Mouse (Mus musculus): ENCODE data around the gene Gsap.

Gene Gsap

DNA sequence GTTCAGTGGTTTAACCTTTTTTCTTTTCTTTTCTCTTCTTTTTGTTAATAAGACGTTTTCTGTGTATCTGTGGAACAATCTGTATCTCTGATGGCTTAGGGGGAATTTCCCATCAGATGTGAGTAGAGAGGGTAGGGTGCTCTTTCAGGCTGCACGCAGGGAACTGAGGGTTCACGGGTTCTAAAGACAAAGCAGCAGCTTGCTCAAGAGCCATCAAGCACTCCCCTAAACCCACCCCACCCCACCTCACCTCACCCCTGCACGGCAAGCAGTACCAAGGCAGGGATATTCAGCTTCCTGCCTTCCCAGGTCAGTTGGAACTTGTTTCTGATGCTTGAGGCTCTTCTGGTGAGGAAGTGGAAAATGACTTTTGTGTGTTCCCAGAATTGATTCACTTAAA, 766 bp downstream of the Gsap start:
- no peak for DNase-seq

GRCm38 (mm10) chr5:21188435-21188834, 2.4 kb downstream of the Gsap start:
- no peak for DNase-seq

- DNase-seq, result no peak
These were observed 3.0 kb downstream of the Gsap start for GRCm38 (mm10) chr5:21189036-21189435.

DNA sequence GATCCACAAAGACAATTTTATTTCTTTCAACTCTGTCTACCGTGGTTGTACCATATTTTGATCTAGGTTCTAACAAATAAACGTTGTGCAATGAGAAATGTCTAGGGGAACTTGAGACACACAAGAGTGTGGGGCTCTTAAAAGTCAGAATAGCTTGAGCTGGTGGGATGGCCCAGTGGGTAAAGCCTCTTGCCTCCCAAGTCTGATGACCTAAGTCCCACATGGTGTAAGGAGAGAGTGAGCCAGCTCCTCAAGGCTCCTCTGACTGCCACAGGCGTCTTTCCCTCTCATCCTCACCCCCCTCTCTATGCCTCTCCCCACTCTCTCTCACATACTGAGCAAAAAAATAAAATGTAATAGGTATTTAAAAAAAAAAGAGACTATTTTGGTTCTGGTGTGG, 3.4 kb downstream of the Gsap start:
- DNase-seq, result no peak

DNA sequence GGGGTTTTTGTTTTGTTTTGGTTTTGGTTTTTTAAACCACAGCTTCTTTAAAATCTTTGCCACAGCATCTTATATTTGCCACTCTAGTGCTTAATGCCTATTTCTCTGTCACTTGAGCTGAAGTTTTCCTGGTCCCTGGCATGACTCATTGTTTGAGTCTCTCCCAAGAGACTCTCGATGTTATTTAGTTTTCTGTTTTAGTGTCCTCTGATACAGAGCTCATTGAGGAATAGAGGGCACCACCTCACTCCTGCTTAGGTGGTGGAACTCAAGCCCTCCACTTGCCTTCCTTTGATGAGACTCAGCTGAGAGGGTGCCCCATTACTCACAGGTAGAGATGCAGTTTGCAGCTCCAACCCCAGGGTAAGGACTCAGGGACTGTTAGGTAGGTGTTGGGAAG, 17.4 kb downstream of the Gsap start:
- DNase-seq, result no peak

GRCm38 (mm10) chr5:21204157-21204556, 18.1 kb downstream of the Gsap start:
- no peak for DNase-seq

GRCm38 (mm10) chr5:21206014-21206413, 20.0 kb downstream of the Gsap start:
- no peak for DNase-seq

GRCm38 (mm10) chr5:21211406-21211805, 25.4 kb downstream of the Gsap start:
- no peak for DNase-seq

- no peak for DNase-seq
These were observed 26.9 kb downstream of the Gsap start for GRCm38 (mm10) chr5:21212933-21213332.

DNA sequence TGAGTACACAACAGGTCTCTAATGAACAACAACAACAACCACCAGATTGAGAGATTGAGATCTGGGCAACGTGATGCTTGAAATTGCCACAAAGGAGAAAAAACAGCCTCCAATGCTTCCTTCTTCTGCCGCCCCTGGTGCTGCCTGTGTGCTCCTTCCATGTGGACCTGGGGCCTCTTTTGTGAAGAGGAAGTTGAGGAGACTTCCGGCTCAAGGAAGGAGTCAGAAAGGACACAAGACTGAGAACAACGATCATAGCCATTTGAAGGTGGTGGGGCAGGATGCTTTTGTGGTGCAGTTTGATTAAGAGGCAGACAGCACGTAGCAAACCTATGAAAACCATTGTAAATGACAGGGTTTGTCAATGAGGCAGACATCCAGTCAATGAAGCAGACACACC, 27.7 kb downstream of the Gsap start:
- no peak for DNase-seq

- no peak for DNase-seq
These were observed 31.6 kb downstream of the Gsap start for GRCm38 (mm10) chr5:21217453-21218294.

GRCm38 (mm10) chr5:21232876-21233275, 46.8 kb downstream of the Gsap start:
- no peak for DNase-seq

GRCm38 (mm10) chr5:21244575-21244974, 58.5 kb downstream of the Gsap start:
- DNase-seq, result no peak

- no peak for DNase-seq
These were observed 59.2 kb downstream of the Gsap start for GRCm38 (mm10) chr5:21245241-21245640.

- DNase-seq, result no peak
These were observed 60.7 kb downstream of the Gsap start for GRCm38 (mm10) chr5:21246794-21247193.

DNA sequence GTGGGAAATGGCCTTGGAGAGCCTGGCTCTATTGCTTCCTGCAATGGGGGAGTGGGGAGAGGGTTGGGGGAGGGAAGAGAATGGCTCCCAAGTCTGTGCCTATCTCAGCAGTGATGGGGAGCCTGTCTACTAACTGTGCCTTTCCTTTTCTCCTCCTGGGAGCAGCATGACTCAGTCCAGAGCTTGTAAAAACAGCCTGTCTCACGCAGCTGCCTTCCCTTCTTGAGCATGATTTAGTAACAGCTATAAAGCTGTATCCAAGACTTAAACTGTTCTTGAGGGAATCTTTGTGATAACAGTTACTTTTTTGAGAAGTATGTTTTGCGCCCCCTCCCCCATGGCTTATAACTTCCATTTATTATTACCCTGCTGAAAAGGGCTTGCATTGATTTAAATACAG, 61.9 kb downstream of the Gsap start:
- DNase-seq, result no peak

GRCm38 (mm10) chr5:21248834-21249233, 62.8 kb downstream of the Gsap start:
- DNase-seq, result no peak

- no peak for DNase-seq
These were observed 68.9 kb downstream of the Gsap start for GRCm38 (mm10) chr5:21254731-21255525.

DNA sequence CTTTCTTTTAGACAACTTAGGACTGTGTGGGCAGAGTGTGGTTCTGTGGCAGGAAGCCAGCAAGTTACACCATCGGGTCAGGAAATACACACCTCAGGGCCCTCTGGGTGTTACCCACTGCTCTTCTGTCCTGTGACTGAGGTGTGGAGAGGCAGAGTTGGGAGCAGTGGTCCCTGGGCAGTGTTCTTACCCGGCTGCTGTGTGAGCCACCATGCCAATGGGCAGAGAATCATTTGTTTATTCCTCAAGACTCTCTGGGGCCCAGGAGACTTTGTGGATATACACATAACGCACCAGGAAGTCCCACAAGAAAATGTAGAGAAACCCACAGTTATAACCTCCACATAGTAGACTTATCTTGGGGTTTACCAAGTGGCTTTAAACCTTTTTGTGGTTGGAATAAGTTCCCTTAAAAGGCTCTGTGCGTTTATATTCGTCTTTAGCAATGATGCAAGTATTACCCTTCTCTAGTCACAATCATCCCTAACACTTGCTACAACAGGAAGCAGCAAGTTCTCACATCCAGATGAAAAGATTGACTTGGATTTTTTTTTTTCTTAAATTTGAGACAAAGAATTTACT, 69.6 kb downstream of the Gsap start:
- no peak for DNase-seq

DNA sequence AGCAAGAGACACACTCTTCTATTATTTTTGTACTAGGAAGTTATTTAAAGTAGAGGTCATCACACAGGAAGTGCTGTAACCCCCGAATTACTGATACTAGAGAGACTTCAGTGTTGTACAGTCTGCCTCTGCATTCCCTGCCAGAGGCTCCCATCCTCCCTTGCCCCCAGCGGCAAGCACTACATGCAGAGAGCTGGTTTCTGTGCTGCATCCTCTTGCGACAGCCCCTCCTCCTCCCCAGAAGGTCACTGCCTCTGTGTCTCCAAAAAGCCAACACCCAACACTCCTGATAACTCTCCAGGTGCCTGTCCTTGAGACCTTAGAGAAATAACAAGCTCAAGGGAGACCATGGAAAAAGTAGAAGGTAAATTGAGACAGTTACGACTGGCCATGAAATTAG, 71.1 kb downstream of the Gsap start:
- DNase-seq, result no peak

DNA sequence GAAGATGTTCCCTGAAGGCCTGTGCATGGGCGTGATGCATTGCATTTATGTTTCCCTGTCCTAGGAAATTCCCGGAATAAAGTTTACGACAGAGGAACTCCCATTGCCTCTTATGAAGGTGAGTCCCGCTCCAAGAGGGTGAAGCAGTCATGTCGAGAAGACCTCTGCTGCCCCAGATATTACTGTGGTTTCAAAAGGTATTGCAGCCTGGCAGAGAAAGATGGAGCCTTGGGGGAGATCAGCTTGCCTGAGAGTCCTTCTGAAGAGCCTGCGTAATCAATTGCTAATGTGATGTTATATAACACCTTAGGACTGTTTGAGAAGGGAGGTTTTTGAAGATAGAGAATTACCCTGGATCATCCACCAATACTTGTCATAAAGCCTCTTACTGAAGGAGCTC, 71.8 kb downstream of the Gsap start:
- DNase-seq, result no peak

DNA sequence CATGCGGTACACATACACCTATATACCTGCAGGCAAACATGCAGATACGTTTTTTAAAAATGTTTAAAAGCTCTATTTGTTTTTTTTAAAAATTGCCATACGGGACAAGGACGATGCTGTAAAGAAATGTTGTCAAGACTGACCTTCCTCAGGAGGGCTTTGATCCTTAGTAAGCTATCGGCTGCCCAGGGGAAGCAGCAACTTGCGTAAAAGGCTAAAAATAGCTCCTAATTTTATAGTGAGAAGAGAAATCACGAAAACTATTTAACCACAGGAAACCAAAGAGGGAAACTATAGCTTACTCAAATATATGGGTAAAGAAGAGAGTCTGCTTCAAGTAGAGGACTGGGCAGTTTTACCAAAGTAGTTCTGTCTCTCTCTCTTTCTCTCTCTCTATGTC, 74.7 kb downstream of the Gsap start:
- no peak for DNase-seq

DNA sequence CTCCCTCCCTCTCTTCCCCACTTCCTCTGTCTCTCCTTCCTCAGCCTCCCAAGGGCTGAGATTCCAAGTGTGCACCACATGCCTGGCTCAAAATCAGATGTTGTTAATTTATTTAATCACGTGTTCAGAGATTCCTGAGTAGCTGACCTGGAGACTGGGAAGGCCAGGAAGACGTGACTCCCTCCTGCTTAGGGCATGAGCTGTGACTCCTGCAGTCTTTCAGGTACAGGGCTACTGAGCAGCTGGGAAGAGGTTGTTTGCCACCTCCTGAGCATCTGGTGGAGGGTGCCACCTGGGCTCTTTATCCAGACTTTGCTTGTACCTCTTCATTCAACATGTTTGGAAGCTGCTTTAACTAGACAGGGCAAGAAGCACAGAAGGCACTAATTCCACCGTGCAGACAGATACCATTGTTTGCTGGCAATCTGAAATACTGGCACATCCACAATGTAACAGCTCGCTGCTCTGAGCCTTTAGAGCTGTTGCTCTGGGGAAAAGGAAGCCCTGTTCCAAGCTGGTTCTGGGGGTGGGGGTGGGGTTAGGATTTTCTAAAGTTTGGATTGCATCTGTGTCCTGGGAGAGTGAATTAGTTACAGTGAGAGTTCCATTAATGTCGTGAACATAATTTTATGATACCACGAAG, 75.3 kb downstream of the Gsap start:
- no peak for DNase-seq
